Mouse (Mus musculus) olfactory bulb, adult 2 months (tissue): ENCODE measurements around the gene Olfr1346.
"Not testable (repeated sequence)": the region's sequence is repeated elsewhere in the genome, so short reads cannot be mapped to it uniquely, and the experiment has no call there.

Experiments used
- CTCF ChIP-seq: fragments of 200-500 bp; IDR thresholded peaks from 2 replicates; pipeline ENCODE4 v1.5.1; 2012; ENCODE audit warnings: low read depth, mild to moderate bottlenecking, low read length, moderate library complexity; ENCODE audit not compliant: insufficient read depth
- POLR2A ChIP-seq: fragments of 200-500 bp; IDR thresholded peaks from 2 replicates; pipeline ENCODE4 v1.6.1; 2012; ENCODE audit warnings: mild to moderate bottlenecking, low read depth, low read length, moderate library complexity; ENCODE audit not compliant: insufficient read depth

GRCm38 (mm10) chr7:6477633-6478032, 10.7 kb downstream of the Olfr1346 start:
- not testable (repeated sequence) for TF ChIP-seq CTCF, POLR2A
